Mouse (Mus musculus) lung, adult 2 months (tissue): ENCODE data around the gene Gprc5d. TPM values are rescaled to one million over a fixed set of nuclear protein-coding genes. Genes with fewer than 3 reads are reported as not detected.

Experiments
- DNase-seq: peaks from one replicate; pipeline ENCODE4 v3.0.0; 2022
- H3K4me1 ChIP-seq: fragments of 200-500 bp; 2 replicates; pipeline ENCODE4 v1.6.1; 2011; ENCODE audit warnings: low read length; ENCODE audit not compliant: control insufficient read depth, insufficient read depth
- H3K4me3 ChIP-seq: fragments of 200-500 bp; replicated peaks from 2 replicates; pipeline ENCODE3; 2011; ENCODE audit warnings: low read depth, mild to moderate bottlenecking, control low read depth, low read length; ENCODE audit errors: extremely low read depth
- CTCF ChIP-seq: fragments of 200-500 bp; IDR thresholded peaks from 2 replicates; pipeline ENCODE4 v1.5.1; 2011; ENCODE audit warnings: mild to moderate bottlenecking, low read length, control low read depth; ENCODE audit not compliant: insufficient read depth
- POLR2A ChIP-seq: fragments of 200-500 bp; IDR thresholded peaks from 2 replicates; pipeline ENCODE4 v1.6.1; 2011; ENCODE audit warnings: low read depth, mild to moderate bottlenecking, control low read depth, low read length, borderline replicate concordance; ENCODE audit errors: extremely low read depth
- WGBS: fragments of 180-500 bp; shearing (Covaris S2); methylation state at CpG from one replicate; pipeline ENCODE4 v1.1.7; 2018; 5-methylcytosine and 5-hydroxymethylcytosine counted together
- polyA plus RNA-seq: library from polyadenylated mRNA; depleted of rRNA; stranded (reverse); fragments of >200 nt; gene quantifications from 2 replicates; pipeline ENCODE4 v1.2.3, GENCODE M21; 2012; rRNA removed

Gprc5d gene
- 0.17 TPM in 1 of 2 replicates, not detected in the other for polyA plus RNA-seq

GRCm38 (mm10) chr6:135118183-135118582 lies at the start of gene Gprc5d:
Gprc5d (minus strand) TSS chr6:135118283.
- no peak within 1 kb of the TSS for H3K4me3 ChIP-seq
- 86% methylated on average over 5 of the region's 5 CpGs for WGBS
- no peaks in the 10 kb centered on the region for H3K4me1 ChIP-seq
- no peak for DNase-seq
- TF ChIP-seq CTCF (no peak), POLR2A (no peak)

- TF ChIP-seq CTCF (no peak), POLR2A (no peak)
- no peak for DNase-seq
- 76% methylated on average over 5 of the region's 5 CpGs for WGBS
- Histone ChIP-seq H3K4me3 (no peak overlapping the region), H3K4me1 (peaks cover 3% of the 10 kb centered on the region; the same call in 1 of the 2 replicates)
Measured at GRCm38 (mm10) chr6:135166712-135167111, 48.6 kb upstream of the Gprc5d start.

GRCm38 (mm10) chr6:135166262-135166661 lies 48.2 kb upstream of the Gprc5d start:
- DNase-seq: no peak
- TF ChIP-seq CTCF (no peak), POLR2A (no peak)
- Histone ChIP-seq H3K4me1 (peaks cover 3% of the 10 kb centered on the region; the same call in 1 of the 2 replicates), H3K4me3 (no peak overlapping the region)
- WGBS: 90% methylated on average over 3 of the region's 3 CpGs

- DNase-seq: no peak
- TF ChIP-seq CTCF: no peak
- TF ChIP-seq POLR2A: no peak
- peaks cover 3% of the 10 kb centered on the region; the same call in 1 of the 2 replicates for H3K4me1 ChIP-seq
- 84% methylated on average over 2 of the region's 2 CpGs for WGBS
- H3K4me3 ChIP-seq: no peak overlapping the region
Measured at GRCm38 (mm10) chr6:135165706-135166105, 47.6 kb upstream of the Gprc5d start.

- Histone ChIP-seq H3K4me1 (peaks cover 3% of the 10 kb centered on the region; the same call in 1 of the 2 replicates), H3K4me3 (no peak overlapping the region)
- no peak for TF ChIP-seq CTCF
- no peak for TF ChIP-seq POLR2A
- WGBS: 92% methylated on average over 3 of the region's 3 CpGs
- no peak for DNase-seq
Measured at GRCm38 (mm10) chr6:135165191-135165590, 47.1 kb upstream of the Gprc5d start.

- WGBS: 47% methylated on average over 4 of the region's 4 CpGs
- TF ChIP-seq CTCF: no peak
- TF ChIP-seq POLR2A: no peak
- DNase-seq: no peak
- no peaks in the 10 kb centered on the region for H3K4me1 ChIP-seq
- H3K4me3 ChIP-seq: no peak overlapping the region
Measured at GRCm38 (mm10) chr6:135162861-135163260, 44.8 kb upstream of the Gprc5d start.

- TF ChIP-seq POLR2A (no peak), CTCF (no peak)
- H3K4me1 ChIP-seq: no peaks in the 10 kb centered on the region
- no peak overlapping the region for H3K4me3 ChIP-seq
- 87% methylated on average over 3 of the region's 3 CpGs for WGBS
- DNase-seq: no peak
Measured at GRCm38 (mm10) chr6:135162311-135162710, 44.2 kb upstream of the Gprc5d start.

GRCm38 (mm10) chr6:135161356-135161755 lies 43.3 kb upstream of the Gprc5d start:
- Histone ChIP-seq H3K4me1 (no peaks in the 10 kb centered on the region), H3K4me3 (no peak overlapping the region)
- WGBS: 64% methylated on average over 4 of the region's 4 CpGs
- no peak for TF ChIP-seq POLR2A
- TF ChIP-seq CTCF: no peak
- no peak for DNase-seq

GRCm38 (mm10) chr6:135158509-135158908 lies 40.4 kb upstream of the Gprc5d start:
- DNase-seq: no peak
- 75% methylated on average over 4 of the region's 4 CpGs for WGBS
- no peak overlapping the region for H3K4me3 ChIP-seq
- TF ChIP-seq POLR2A (no peak), CTCF (no peak)
- no peaks in the 10 kb centered on the region for H3K4me1 ChIP-seq

- DNase-seq: no peak
- 46% methylated on average over 4 of the region's 4 CpGs for WGBS
- Histone ChIP-seq H3K4me3 (no peak overlapping the region), H3K4me1 (no peaks in the 10 kb centered on the region)
- TF ChIP-seq POLR2A: no peak
- no peak for TF ChIP-seq CTCF
Measured at GRCm38 (mm10) chr6:135157496-135157895, 39.4 kb upstream of the Gprc5d start.

- no peak for TF ChIP-seq POLR2A
- TF ChIP-seq CTCF: no peak
- DNase-seq: no peak
- WGBS: 77% methylated on average over 8 of the region's 8 CpGs
- Histone ChIP-seq H3K4me3 (no peak overlapping the region), H3K4me1 (no peaks in the 10 kb centered on the region)
Measured at GRCm38 (mm10) chr6:135156597-135156996, 38.5 kb upstream of the Gprc5d start.
